17 mouse cellular contexts compared by ENCODE assay signal in genomic region chr13:30758789-30759381, GRCm38 (mm10). TPM values are rescaled to one million over a fixed set of nuclear protein-coding genes. Genes with fewer than 3 reads are reported as not detected.
A peak's percentile ranks its signal among the peaks of the same experiment; 100 is the strongest.
DNase-seq lines count a peak whose midpoint lies in the region; TF ChIP-seq lines count a peak whose summit lies in the region.
"Had no signal": no experiment of that assay in that cellular context is flagged by ENCODE, and none has a peak within 500 bp of the region (broad histone marks: within the 10 kb centered on the region; RNA-seq: fewer than 3 reads in every experiment).

No protein-coding gene starts in this region.

- no peak for TF ChIP-seq POLR2A in brain, embryonic 14.5 days (IDR thresholded peaks at IDR 0.05; ENCODE audit: borderline replicate concordance, extremely low read depth, insufficient read depth, insufficient read length, poor library complexity, severe bottlenecking)

- intact Hi-C loops in gastrocnemius, postnatal 36 days (cut with DNase I) = no loop called here

- DNase-seq in heart, adult 11 months = peak; percentile 41
- no peak for DNase-seq in heart, adult 8-10 months (ENCODE audit: low spot score)
- DNase-seq in CD4-positive helper T cell, adult 2 months (ENCODE audit: low read depth, low spot score) = peak; percentile 19
- peak; percentile 29 for DNase-seq in brain, embryonic 14.5 days (ENCODE audit: low read depth)
- no peak for DNase-seq in layer of hippocampus, adult 9-11 months
- DNase-seq in gastrocnemius, postnatal 36 days = no peak
- DNase-seq: adrenal gland, adult 8-10 months; adrenal gland, postnatal 25 days; cerebellum, adult 18-20 months; cerebellum, adult 9-10 months; cerebellum, postnatal 14 days; forebrain, postnatal 0 days; gastrocnemius, adult 2 months; gastrocnemius, postnatal 14 days; heart, adult 2 months had no signal

- no peak for TF ChIP-seq CTCF in brain, embryonic 14.5 days (IDR thresholded peaks at IDR 0.05; ENCODE audit: borderline replicate concordance, extremely low read depth, insufficient read depth, insufficient read length)

RNA-seq across cellular contexts. Expression of gene Irf4, which starts 9.9 kb away (rescaled TPM):
- 1 to 10 TPM in 3 of 4 experiments, under 1 TPM in 1; 0.88 to 1.9 (median 1.3) TPM for total RNA-seq in heart, adult 8-10 months (2022)
- 0.05 and 0.06 TPM in 2 replicates for polyA plus RNA-seq in brain, embryonic 14.5 days (2012; rRNA removed)
- total RNA-seq in gastrocnemius, postnatal 36 days (2021) = under 1 TPM; 0.79 TPM
- total RNA-seq: MEL had no signal
- polyA plus RNA-seq: embryonic facial prominence, embryonic 11.5 days had no signal

Comparison
In these comparisons a context has a peak if more than half of its experiments do, and no peak if none do; other contexts are left out.
1. DNase-seq: peak in heart, adult 11 months (single experiment), CD4-positive helper T cell, adult 2 months (single experiment) and brain, embryonic 14.5 days (single experiment); none in heart, adult 8-10 months (single experiment), layer of hippocampus, adult 9-11 months (single experiment) and gastrocnemius, postnatal 36 days (0 of 2).